Mouse (Mus musculus) liver, embryonic 14.5 days (tissue): Measurements from ENCODE around the gene Idnk.
A peak's percentile ranks its signal among the peaks of the same experiment; 100 is the strongest.

Experiments
- CTCF ChIP-seq: IDR thresholded peaks from 2 replicates; pipeline ENCODE4 v1.5.1; 2016; ENCODE audit warnings: antibody characterized with exemption, low read depth, control low read depth
- EP300 ChIP-seq: IDR thresholded peaks from 2 replicates; pipeline ENCODE4 v1.6.1; 2016; ENCODE audit warnings: antibody characterized with exemption, low read depth

- no peak for TF ChIP-seq EP300
- peak; percentile 96 for TF ChIP-seq CTCF
These were observed 31.0 kb downstream of the Idnk start for GRCm38 (mm10) chr13:58188412-58188811.
